Mouse (Mus musculus) cerebral cortex, adult 2 months (tissue): ENCODE results near the gene Golga5.

Experiments used
- WGBS: fragments of 180-500 bp; shearing (Covaris S2); methylation state at CpG from one replicate; pipeline ENCODE4 v1.1.7; 2018; 5-methylcytosine and 5-hydroxymethylcytosine counted together

Golga5 gene

DNA sequence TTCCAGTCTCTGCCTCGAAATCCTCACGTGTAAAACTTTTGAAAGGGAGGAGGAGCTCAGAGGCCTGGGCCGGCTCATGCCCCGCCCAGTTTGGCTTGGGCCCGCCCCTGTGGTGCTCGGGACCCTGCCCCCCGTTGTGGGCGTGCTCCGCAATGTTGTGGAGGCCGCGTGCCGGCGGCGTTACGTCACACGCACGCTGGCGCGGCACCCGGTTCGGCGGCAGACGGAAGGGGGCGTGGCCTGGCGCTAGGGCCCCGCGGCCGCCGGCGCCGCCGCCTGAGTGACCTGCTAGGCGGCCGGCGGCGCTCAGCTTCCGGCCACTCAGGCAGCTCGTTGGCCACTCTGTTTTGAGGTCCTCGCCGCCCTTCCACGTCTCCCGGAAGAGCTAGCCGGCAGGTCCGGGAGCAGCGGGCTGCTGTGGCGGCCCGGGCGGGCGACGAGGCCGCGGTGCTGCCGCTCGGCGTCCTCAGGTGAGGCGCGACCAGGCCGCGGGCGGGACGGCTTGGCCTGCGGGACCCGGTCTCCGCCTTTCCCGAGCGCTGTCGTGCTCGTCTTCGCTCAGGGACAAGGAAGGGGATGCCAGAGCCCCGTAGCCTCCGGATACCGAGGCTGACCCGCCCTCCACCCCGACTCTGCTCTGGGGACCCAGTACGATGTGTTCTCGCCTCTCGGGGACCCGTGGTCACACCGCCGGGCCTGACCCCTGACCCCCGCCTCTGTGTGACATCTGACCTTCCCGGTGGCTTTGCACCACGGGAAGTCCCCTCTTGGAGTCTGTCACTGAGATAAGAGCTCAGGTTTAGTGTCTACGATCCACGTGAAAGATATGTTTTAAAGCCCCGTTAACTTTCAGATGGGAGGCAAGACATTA is at the start of gene Golga5:
Gene Golga5, plus strand, starts transcription at position 242 of the 871 bp plus-strand sequence.
- WGBS = under 1% methylated on average over 86 of the region's 86 CpGs

DNA sequence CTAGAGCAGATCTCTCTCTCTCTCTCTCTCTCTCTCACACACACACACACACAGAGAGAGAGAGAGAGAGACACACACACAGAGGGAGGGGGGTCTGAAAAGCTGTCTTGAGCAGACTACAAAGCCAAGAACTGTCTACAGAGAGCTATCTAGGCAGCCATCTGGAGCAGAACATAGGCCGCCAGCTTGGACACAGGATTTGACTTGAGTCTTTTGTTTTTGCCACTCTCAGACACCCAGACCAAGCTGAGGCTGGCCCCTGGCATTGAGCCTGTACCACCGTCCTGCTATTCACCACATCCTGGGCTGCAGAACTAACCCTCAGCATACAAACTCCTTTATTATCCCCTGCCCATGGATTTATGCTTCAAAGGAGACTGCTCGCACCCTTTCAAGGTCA is 49.4 kb upstream of the Golga5 start:
- WGBS = 35% methylated on average over 3 of the region's 3 CpGs

DNA sequence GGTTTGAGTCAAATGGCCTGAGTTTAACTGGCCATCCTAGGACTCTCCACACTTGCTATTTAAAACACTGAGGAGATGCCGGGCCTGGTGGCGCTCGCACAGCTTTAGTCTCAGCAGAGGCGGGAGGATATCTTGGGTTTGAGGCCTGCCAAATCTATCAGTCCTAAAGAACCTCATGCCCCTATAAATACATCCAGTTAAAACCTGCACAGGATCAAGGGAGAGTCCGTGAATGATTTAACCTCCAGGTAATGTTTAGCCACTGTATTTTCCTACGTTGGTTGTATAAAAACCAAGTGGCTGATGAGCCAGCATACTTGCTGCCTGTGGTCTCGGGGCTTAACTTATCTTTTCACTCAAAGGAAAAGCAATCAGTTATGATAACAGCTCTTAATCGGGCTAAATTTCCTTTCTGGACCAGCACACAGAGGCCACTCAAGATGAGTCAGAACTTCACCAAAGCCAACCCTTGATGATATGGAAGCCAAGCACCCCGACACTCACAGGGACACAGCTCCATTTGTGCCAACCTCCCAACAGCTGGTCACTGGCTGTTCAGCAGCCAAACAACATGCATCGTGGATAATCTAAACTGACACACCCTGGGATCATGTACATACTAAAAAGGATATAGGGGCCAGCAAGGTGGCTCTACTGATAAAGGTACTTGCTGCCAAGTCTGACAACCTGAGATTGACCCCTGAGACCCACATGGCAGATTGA is 48.6 kb upstream of the Golga5 start:
- WGBS = 59% methylated on average over 10 of the region's 10 CpGs

DNA sequence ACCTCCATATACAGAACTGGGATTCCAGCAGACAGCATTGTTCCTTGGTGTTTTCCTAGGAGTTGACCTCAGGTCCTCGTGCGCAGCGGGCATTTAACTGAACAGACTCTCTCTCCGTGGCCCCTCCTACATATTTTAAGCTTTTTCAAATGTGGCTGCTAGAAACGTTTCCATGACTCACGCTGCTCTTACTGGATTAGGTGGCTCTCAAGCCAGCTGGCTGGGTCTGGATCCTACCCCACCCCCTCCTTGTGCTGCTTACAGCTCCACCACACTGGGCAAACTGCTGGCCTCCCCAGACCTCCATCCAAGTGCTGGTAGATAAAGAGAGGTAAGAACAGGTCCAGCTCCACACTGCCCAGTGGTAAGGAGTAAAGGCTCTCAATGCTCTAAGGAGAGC is 46.9 kb upstream of the Golga5 start:
- WGBS = 37% methylated on average over 6 of the region's 6 CpGs

DNA sequence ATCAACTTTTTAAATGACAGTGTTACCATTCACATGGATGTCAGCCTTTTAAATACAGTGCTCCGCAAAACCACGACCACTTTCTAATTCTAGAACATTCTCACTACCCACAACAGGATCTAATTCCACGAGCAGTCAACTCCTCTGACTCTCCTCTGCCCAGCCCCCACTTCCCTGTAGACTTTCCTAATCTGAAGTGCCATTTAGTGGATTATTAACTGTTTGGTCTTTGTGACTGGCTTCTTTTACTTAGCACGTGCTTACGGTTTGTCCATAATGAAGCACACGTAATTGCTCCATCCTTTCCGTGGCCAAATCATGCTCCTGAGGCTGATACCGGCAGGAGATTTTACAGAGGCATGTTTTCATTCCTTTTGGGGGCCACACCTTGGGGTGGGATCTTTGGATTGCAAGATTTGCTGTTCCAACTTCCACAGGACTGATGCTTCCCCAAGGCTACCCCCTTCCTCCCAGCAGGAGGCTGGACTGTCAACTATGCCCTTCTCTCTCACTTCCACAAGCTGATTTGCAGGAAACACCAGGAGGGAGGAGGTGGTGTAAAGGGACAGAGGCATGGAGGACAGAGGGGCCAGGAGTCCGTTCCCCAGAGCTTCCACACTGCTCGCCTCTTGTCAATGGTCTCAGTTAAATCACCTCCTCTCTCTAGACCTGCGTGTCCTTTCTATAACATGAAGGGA is 46.2 kb upstream of the Golga5 start:
- 80% methylated on average over 11 of the region's 11 CpGs for WGBS

DNA sequence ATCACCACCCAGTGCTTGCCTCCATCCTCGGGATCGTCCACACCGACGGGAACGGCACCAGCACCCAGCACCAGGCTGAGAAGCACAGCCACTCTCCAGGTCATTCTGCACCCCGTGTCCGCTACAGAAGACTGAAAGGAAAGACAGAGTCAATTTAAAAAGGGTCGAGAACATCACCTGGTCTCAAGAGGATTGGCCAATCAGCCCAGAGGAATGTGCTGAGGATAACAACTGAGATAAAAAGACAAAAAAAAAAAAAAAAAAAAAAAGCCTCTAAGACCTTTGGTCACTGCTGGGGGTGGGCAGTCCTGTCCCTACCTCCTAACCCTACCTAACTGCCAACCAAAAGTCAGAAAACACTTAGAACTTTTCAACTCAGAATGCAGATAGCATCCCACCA is 45.3 kb upstream of the Golga5 start:
- 96% methylated on average over 8 of the region's 8 CpGs for WGBS

DNA sequence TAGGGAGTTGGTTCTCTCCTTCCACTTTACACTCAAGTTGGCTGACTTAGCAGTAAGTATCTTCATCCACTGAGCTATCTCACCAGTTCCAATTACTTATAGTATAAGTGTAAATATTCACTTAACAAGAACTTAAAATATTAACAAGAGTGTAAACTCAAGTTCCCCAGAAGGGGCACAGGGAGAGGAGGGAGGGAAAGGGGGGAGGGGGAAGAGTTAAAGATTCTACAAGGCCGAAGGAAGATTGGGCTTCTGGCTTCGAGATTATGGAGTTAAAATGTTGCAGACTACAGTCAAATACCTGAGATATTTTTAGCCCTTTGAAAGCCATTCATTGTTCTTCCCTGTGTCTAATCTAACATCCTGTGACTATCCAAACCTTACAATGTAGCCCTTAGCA is 44.5 kb upstream of the Golga5 start:
- 51% methylated on average over 2 of the region's 2 CpGs for WGBS

DNA sequence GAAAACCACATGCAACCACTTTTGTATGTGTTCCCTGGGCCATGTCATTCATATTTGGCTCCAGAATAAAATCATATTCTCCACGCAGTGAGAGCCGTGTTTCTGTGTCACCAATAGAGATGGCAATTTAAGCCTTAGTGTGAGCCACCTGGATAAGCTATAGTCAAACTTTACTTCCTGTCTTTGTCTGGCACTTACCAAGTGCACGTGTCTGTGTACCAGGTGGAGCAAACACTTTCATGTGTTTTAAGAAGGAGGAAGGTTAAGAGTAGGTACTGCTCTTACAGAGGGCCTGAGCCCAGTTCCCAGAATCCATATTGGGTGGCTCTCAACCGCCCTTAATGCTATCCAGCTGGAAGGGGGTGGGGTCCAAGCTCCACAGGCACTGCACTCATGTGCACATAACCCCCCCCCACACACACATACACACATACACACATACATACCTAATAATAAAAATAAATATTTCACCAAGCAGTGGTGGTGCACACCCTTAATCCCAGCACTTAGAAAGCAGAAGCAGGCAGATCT is 43.8 kb upstream of the Golga5 start:
- 79% methylated on average over 4 of the region's 4 CpGs for whole genome bisulfite sequencing

DNA sequence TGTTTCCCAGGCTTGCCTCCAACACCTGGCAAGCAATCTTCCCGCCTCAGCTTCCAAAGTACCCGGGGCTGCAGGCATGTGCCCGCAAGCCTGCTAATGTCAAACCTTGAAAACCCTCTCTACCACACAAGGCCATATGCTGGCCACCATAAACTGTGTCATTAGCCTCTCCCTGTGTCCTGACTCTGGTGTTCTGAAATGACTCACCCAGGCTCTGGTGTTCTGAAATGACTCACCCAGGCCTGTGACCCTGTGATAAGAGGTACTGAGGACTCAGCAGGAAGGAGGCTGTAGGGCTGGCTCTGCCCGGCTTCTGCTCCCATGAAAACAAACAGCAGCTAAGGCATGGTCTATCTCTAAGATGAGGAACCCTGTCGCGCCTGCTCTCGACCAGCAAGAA is 42.6 kb upstream of the Golga5 start:
- 92% methylated on average over 7 of the region's 7 CpGs for WGBS

DNA sequence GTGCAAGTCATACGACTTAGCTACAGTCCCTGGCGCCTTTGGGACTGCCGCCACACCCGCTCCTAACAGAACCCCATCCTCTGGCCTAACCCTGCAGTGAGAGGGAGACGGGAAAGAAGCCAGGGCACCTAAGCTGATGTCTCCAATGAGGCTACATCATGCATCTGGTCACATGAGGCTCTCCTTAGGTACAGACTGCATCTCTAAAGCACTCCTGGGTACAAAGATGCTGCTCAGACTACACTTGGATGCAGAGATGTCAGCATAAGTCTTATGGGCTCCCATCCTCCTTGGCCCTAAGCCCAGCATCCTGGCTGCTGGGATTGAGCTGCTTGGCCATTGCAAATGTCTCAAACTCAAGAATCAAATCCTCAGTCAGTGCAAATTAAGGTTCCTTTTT is 39.3 kb upstream of the Golga5 start:
- WGBS = 84% methylated on average over 5 of the region's 5 CpGs

DNA sequence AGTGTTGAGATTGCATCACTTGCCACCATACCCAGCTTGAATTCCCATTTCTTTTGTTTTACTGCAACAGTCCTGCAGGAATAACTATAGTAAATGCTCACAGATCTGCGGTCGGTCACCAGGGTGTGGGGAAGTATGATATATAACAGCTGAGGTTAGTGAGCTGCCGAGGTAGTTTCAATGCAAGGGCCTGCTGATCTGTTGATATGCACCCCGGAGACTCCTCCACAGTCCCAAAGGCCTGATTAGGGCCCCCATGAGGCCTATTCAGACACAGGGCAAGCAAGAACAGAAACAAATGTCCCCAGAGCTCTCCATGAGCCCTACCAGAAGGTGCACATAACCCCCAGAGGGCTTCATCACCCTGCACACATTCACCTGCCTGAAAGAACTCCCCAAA is 38.7 kb upstream of the Golga5 start:
- 89% methylated on average over 4 of the region's 4 CpGs for WGBS

DNA sequence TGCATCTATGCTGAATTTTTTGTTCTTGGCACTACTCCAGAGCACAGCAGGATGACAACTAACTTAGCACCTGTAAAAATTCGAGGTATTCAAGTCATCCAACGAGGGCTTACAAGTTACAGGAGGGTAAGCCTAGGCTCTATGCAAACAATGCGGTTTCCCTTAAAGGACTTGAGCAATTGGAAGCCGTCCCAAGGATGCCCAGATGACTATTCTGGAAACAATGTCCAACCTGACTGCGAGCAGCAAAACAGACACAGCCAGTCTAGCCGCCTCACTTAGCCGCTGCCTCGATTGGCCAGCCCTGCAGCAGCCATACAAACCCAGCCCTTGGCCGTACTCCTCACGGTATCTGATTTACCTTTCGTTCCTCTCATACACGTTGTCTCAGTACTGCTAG is 36.7 kb upstream of the Golga5 start:
- WGBS = 66% methylated on average over 12 of the region's 12 CpGs

DNA sequence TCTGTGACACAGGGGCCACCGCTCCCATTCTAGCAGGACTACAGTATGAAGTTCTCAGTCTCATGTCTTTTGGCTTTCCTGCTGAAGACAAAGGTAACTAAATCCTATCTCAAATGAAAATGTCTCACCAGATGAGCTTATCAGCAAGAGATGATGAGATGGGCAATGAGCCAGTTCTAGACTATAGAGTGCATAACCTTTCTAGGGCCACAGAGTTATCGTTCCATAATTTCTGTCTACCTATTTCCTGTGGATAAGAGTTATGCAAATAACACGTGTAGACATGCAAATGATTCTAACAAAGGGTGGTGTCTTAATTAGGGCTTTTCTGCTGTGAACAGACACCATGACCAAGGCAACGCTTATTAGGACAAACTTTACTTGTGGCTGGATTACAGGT is 34.8 kb upstream of the Golga5 start:
- WGBS = 79% methylated on average over 4 of the region's 4 CpGs

DNA sequence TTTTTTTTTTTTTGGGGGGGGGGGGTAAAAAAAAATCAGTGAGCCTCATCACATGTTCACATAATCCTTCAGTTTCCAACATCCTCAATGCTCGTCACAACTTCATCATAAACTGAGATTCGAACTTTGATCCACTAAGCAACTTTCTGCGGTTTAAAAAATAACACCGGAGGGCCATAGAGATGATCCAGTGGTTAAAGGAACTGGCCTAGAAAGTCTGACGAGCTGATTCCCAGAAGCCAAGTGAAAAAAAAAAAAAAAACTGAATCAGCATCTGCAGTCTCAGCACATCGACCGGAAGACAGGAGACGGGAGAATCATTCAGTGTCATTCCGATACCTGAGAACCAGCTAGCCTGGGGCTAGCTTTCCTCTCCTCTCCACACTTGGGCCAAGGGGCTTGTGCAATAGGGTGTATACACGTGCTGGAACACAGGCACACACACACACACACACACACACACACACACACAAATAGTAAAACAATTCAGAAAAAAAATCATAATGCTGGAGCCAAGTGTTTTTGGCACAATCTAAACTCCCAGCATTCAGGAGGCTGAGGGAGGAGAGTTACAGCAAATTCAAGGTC is 31.9 kb upstream of the Golga5 start:
- WGBS = 41% methylated on average over 10 of the region's 10 CpGs

DNA sequence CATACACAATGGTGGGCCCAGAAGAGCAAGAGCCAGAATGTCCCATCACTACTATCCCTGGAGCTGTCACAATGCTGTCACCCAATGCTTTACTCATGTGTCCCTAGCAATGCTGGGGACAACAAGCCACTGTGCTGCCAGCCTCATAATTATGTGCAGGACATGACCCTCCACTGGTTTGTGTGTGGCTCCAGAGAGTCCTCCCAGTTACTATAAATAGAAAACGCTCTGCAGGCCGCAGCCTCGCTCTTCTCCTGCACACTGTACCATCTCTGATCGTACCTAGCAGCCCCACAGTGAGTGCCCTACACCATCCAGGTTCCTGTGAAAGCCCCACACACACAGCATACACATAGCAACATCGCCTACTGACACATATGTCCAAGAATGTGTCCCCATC is 31.0 kb upstream of the Golga5 start:
- 37% methylated on average over 5 of the region's 5 CpGs for WGBS

DNA sequence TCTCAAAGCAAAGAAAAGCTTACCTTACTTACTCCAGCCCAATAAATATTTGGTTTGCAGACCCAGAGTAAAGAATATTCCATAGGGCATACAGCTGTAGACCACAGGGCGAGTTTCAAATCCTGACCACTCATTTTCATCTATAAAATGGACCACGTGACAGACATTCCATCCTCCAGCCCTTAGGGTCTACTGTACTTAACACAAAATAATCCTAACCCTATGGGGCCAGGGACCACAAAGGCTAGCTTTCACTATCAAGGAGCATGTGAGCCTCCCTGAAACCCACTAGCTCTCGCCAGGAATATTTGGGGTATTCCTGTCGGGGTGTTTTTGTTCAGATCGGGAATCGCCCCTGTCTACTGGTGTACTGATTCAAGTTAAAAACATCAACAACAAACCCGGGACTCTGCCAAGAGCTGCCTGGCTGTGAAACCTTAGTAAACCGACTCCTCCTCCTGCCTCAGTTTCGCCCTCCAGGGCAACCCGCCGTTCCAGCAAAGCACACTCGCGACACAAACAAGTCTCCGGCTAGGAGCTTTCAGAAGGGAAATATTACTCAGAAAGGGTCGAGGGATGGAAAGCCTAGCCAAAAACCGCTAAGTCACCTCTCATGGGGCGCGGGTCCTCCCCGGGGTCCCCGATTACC is 29.8 kb upstream of the Golga5 start:
- 1% methylated on average over 20 of the region's 20 CpGs for WGBS

DNA sequence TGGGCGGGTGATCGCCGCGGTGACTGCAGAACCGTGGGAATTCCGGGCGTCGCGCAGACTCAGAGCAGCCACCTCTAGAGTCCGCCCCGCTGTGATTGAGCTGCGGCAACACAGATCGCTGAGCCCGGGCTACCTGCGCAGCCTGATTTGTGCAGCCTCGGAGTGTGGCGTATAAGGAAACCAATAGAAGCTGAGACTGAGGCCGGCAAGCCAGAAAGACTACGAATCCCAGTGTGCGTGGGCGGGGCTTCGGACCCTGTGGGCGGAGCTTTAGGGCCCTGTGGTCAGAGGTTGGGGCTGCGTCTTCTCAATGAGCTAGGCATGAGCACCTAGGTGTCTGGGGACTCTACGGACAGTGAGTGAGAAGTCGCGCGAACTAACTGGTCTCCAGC is 29.3 kb upstream of the Golga5 start, which contains the start of gene Lgmn:
Gene Lgmn, minus strand, starts transcription at position 182 of the 392 bp plus-strand sequence.
- WGBS = 0% methylated on average over 28 of the region's 28 CpGs

DNA sequence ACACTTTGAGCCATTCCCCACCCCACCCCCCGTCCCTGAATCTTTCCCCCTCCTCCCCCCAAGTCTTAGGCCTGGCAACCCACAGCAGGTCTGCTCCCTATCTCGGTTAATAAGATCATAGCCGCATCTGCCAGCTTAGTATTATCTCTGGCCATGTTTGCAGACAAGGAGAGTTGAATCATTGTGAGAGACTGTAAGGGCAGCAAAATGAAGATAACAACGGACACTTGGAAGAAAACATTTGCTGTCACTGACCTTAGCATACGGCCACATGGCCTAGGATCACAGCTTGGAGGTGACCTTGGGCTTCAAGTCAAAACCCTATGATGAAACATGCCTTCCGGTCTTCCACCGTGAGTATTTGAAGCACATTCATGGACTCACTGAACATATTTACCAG is 28.4 kb upstream of the Golga5 start:
- WGBS = 88% methylated on average over 7 of the region's 7 CpGs

DNA sequence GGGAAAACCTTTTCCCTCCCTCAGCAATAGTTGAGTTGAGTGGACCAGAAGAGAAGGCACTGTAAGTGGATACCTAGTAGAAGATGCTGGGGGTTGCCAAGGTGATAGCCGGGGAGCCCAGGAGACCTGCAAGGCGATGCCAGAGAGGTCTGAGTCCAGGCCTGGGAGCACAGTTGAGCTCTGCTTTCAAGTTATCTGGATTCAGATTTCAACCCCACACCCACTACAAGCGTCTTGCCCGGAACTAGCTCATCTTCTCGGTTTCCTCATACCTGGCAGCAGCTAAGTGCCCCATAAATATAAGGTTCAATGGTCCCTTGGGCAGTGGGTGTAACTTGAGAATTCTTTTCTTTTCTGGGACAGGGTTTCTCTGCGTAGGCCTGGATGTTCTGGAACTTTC is 27.8 kb upstream of the Golga5 start:
- whole genome bisulfite sequencing = 86% methylated on average over 6 of the region's 6 CpGs

DNA sequence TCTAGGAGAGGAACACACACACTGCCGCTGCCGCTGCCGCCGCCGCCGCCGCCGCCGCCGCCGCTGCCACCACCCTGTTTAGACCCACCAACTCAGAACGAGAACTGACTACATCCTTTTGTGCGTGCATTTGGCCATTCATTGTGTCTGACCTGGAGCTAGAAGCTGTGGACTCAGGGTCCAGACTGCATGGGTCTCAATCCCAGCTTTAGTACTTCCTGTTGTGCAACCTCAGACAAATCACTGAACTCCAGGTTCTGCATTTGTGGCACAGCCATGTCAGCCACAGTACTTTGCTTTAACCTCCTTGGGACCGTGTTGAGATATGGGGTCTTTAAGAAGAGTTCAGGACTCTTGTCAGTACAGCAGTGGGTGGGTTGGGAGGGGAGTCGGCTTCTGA is 26.3 kb upstream of the Golga5 start:
- WGBS = 93% methylated on average over 15 of the region's 15 CpGs

DNA sequence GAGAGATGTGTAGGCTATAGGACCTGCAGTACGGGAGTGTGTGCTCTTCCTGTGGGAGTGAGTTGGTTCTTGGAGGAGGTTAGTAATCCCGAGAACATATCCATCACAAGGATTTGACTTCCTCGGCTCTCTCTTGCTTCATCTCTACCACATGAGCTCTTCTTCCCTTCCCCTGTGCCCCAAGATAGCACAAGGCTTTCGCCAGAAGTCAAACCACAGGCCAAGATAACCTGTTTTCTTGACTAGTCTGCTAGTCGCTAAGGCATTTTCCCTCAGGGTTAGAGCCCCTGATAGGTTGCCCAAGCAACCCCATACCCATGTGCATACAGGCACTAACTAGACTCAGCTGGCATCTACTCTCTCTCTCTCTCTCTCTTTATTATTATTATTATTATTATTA is 25.3 kb upstream of the Golga5 start:
- WGBS = 90% methylated on average over 5 of the region's 5 CpGs
